Mouse (Mus musculus) heart, adult 2 months (tissue): ENCODE data around the gene Bcar3.

Source experiments
- CTCF ChIP-seq: fragments of 200-600 bp; IDR thresholded peaks from 2 replicates; pipeline ENCODE4 v1.8.1; 2022; ENCODE audit warnings: antibody characterized with exemption, mild to moderate bottlenecking, moderate library complexity
- POLR2A ChIP-seq: fragments of 200-500 bp; IDR thresholded peaks from 2 replicates; pipeline ENCODE4 v1.6.1; 2011; ENCODE audit warnings: mild to moderate bottlenecking, low read depth, low read length, control low read depth; ENCODE audit not compliant: insufficient read depth

DNA sequence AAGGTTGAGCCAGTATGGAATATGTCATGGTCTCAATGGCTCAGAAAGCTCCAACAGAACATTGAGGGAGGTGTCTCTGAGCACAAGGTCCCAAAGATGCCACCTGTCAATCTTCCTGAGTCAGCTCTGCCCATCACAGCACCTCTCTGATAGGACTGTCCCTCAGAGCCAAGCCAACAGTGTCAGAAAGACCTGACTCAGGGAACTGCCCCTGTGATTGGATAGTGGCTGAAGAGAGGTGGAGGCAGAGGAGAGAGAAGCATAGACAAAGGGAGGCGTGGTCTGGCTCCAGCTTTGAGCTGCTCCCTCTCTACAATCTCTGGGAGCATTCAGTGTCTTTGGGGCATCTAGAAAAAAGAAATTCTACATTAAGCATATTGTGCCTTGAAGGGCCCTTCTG, 163.8 kb downstream of the Bcar3 start:
- TF ChIP-seq POLR2A (no peak), CTCF (no peak)
